9 mouse cellular contexts compared by ENCODE assay signal in the genomic region with DNA sequence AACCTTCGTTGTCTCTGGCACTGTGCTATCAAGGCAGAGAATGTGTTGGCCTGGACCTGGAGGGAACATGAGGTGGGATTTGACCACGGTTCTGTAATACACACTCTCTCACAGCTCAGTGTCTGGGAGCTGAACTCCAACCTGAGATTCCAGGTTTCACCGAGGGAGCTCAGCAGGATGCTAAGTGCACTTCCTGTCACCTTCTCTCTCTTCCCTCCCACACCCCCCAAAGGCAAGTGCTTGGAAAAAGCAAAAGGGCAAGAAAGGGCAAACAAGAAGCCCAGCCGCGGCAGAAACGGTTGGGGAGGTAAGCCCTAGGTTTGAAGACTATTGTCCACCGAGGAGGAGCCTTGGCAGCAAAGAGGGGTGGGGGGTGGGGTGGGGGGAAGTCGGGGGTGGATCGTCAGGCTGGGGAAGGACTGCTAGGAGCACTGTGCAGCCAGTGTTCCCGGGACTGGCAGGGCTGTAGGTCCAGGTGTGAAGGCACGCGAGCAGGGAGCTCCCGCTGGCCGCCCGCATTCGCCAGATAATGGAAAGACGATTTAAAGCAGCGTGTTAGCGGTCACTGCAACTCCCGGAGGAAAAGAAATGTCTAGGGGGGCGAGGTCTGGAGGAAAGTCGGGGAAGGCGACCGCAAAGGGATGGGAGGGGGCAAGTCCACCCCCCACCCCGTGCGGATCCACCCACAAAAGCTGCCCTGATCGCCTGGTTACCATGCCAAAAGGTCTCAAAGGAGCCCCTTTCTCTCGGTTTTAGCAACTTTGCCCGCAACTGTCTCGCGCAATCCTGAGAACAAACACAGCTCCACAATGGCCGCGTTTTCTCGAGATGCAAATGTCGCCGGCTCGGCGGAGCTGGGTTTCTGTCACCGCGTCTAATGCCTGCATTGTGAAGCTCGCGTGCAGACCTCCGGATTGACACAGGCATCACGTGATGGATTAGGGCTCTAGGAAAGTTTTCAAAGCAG. TPM values are rescaled to one million over a fixed set of nuclear protein-coding genes. Genes with fewer than 3 reads are reported as not detected.
DNase-seq lines count a peak whose midpoint lies in the region; ATAC-seq and TF ChIP-seq lines count a peak whose summit lies in the region.
"Had no signal": no experiment of that assay in that cellular context is flagged by ENCODE, and none has a peak within 500 bp of the region (broad histone marks: within the 10 kb centered on the region; RNA-seq: fewer than 3 reads in every experiment).

No protein-coding gene starts in this region.

- peaks cover 96% of the 10 kb centered on the region for H3K27me3 ChIP-seq in heart, embryonic 13.5 days (replicated peaks)
- peaks cover 41% of the 10 kb centered on the region for H3K27me3 ChIP-seq in hindbrain, embryonic 13.5 days
- peaks cover 50% of the 10 kb centered on the region for H3K27me3 ChIP-seq in midbrain, embryonic 13.5 days
- peaks cover 7% of the 10 kb centered on the region; the same call in 1 of the 2 replicates for H3K27me3 ChIP-seq in thymus, adult 2 months (ENCODE audit: control insufficient read depth, insufficient read depth, low read length)

- peak overlapping the region; percentile 51 for H3K4me3 ChIP-seq in heart, embryonic 13.5 days
- peak overlapping the region; percentile 50 for H3K4me3 ChIP-seq in hindbrain, embryonic 13.5 days
- peak overlapping the region; percentile 48 for H3K4me3 ChIP-seq in midbrain, embryonic 13.5 days (replicated peaks)
- H3K4me3 ChIP-seq in thymus, adult 2 months (ENCODE audit: control insufficient read depth, insufficient read depth, low read length), result no peak overlapping the region

- no peak for DNase-seq in heart, adult 18-20 months
- DNase-seq in brain, embryonic 18.5 days (ENCODE audit: low read depth, low spot score), result peak; percentile 47
- DNase-seq in thymus, adult 2 months, result no peak
- DNase-seq in gastrocnemius, postnatal 25 days, result no peak

- ATAC-seq in heart, embryonic 13.5 days (ENCODE audit: extremely low read depth, insufficient number of reproducible peaks, low FRiP score, low TSS enrichment), result no peak
- ATAC-seq in hindbrain, embryonic 13.5 days (ENCODE audit: low FRiP score), result 0 out of 2 replicates have a peak, but pooled peaks have one; percentile 8
- peak; percentile 50 for ATAC-seq in midbrain, embryonic 13.5 days
- no peak for ATAC-seq in CD4-positive, CD25-positive, alpha-beta regulatory T cell, adult 4 months

- no peak for TF ChIP-seq CTCF in thymus, adult 2 months (IDR thresholded peaks at IDR 0.05; ENCODE audit: borderline replicate concordance, control insufficient read depth, extremely low read depth, insufficient read depth, low read length, poor library complexity)

- H3K36me3 ChIP-seq in heart, embryonic 13.5 days, result no peaks in the 10 kb centered on the region
- H3K36me3 ChIP-seq in hindbrain, embryonic 13.5 days, result no peaks in the 10 kb centered on the region
- H3K36me3 ChIP-seq in midbrain, embryonic 13.5 days, result no peaks in the 10 kb centered on the region
- no peaks in the 10 kb centered on the region for H3K36me3 ChIP-seq in thymus, adult 2 months (ENCODE audit: control insufficient read depth, insufficient read depth, low read length)
- H3K36me3 ChIP-seq: G1E had no signal

- TF ChIP-seq POLR2A in thymus, adult 2 months (IDR thresholded peaks at IDR 0.05; ENCODE audit: control insufficient read depth, extremely low read depth, insufficient read depth, low read length, poor library complexity), result no peak

- H3K9me3 ChIP-seq in heart, embryonic 13.5 days, result no peaks in the 10 kb centered on the region; the same call in 1 of the 2 replicates
- no peaks in the 10 kb centered on the region for H3K9me3 ChIP-seq in hindbrain, embryonic 13.5 days
- H3K9me3 ChIP-seq in midbrain, embryonic 13.5 days, result no peaks in the 10 kb centered on the region

- peak overlapping the region; percentile 61 for H3K9ac ChIP-seq in heart, embryonic 13.5 days
- H3K9ac ChIP-seq in hindbrain, embryonic 13.5 days, result peak overlapping the region; percentile 80
- H3K9ac ChIP-seq in midbrain, embryonic 13.5 days (replicated peaks), result peak overlapping the region; percentile 79

- no peak overlapping the region for H3K27ac ChIP-seq in heart, embryonic 13.5 days (replicated peaks)
- H3K27ac ChIP-seq in hindbrain, embryonic 13.5 days, result peak overlapping the region; percentile 84
- H3K27ac ChIP-seq in midbrain, embryonic 13.5 days, result peak overlapping the region; percentile 91
- no peak overlapping the region for H3K27ac ChIP-seq in thymus, adult 2 months (ENCODE audit: control insufficient read depth, insufficient read depth, low read length)

- under 1% methylated on average over 44 of the region's 44 CpGs for WGBS in heart, embryonic 13.5 days
- under 1% methylated on average over 44 of the region's 44 CpGs for WGBS in hindbrain, embryonic 13.5 days
- WGBS in midbrain, embryonic 13.5 days, result under 1% methylated on average over 44 of the region's 44 CpGs
- 4% methylated on average over 44 of the region's 44 CpGs for WGBS in thymus, adult 2 months

- peaks cover 41% of the 10 kb centered on the region for H3K4me1 ChIP-seq in heart, embryonic 13.5 days
- peaks cover 53% of the 10 kb centered on the region for H3K4me1 ChIP-seq in hindbrain, embryonic 13.5 days (replicated peaks)
- H3K4me1 ChIP-seq in midbrain, embryonic 13.5 days (replicated peaks), result peaks cover 52% of the 10 kb centered on the region
- 0 out of 2 replicates have a peak, but pooled peaks cover 6% of the 10 kb centered on the region for H3K4me1 ChIP-seq in thymus, adult 2 months (replicated peaks; ENCODE audit: control insufficient read depth, insufficient read depth, low read length)

- peak overlapping the region; percentile 80 for H3K4me2 ChIP-seq in heart, embryonic 13.5 days
- H3K4me2 ChIP-seq in hindbrain, embryonic 13.5 days, result peak overlapping the region; percentile 87
- H3K4me2 ChIP-seq in midbrain, embryonic 13.5 days (replicated peaks), result peak overlapping the region; percentile 87

RNA-seq across cellular contexts. Expression of a gene that starts 2.6 kb away (rescaled TPM):
- 0.07 and 0.08 TPM in 2 replicates for polyA plus RNA-seq in heart, embryonic 13.5 days (2015; fragmentation: Nextera tagmentation; extraction: Ambion mirVana)
- total RNA-seq in heart, adult 18-20 months (2021), result under 1 TPM in 1 of 2 experiments, not detected in 1; 0.20 TPM
- 33.2 and 35.3 TPM in 2 replicates for polyA plus RNA-seq in hindbrain, embryonic 13.5 days (2015; fragmentation: Nextera tagmentation; extraction: Ambion mirVana)
- polyA plus RNA-seq in midbrain, embryonic 13.5 days (2015; fragmentation: Nextera tagmentation; extraction: Ambion mirVana), result 39.3 and 52.7 TPM in 2 replicates
- not detected for polyA plus RNA-seq in CD4-positive, CD25-positive, alpha-beta regulatory T cell, adult 4 months (2017; shearing (Covaris generic))
- 0.38 and 0.39 TPM in 2 replicates for polyA plus RNA-seq in thymus, adult 2 months (2012; rRNA removed)
- not detected for total RNA-seq in gastrocnemius, postnatal 25 days (2021)
- polyA plus RNA-seq: G1E had no signal

Comparison
In these comparisons a context has a peak if more than half of its experiments do, and no peak if none do; other contexts are left out.
1. ATAC-seq: peak in hindbrain, embryonic 13.5 days (single experiment) and midbrain, embryonic 13.5 days (single experiment); none in heart, embryonic 13.5 days (single experiment) and CD4-positive, CD25-positive, alpha-beta regulatory T cell, adult 4 months (single experiment).
2. H3K27ac ChIP-seq: peak in hindbrain, embryonic 13.5 days (single experiment) and midbrain, embryonic 13.5 days (single experiment); none in heart, embryonic 13.5 days (single experiment) and thymus, adult 2 months (single experiment).
3. RNA of a gene that starts 2.6 kb away (polyA plus RNA-seq): 39.3 to 52.7 TPM in midbrain, embryonic 13.5 days and 33.2 to 35.3 TPM in hindbrain, embryonic 13.5 days; 0.38 to 0.39 TPM in thymus, adult 2 months, 0.07 to 0.08 TPM in heart, embryonic 13.5 days and not detected in CD4-positive, CD25-positive, alpha-beta regulatory T cell, adult 4 months; every median in the first group is over 10 times any median in the second.
4. Peak in every context shown above with its lines, with median percentiles within 50 percentile points of each other: H3K4me2 ChIP-seq and H3K9ac ChIP-seq.